Mouse (Mus musculus) neural tube, embryonic 12.5 days (tissue): ENCODE measurements around the gene Pwwp2b. TPM values are rescaled to one million over a fixed set of nuclear protein-coding genes. Genes with fewer than 3 reads are reported as not detected.

Experiments used
- ATAC-seq: fragments of 200-750 bp; cut with Nextera tagmentation; 2 replicates; pipeline ENCODE4 v1.8.0; 2017; ENCODE audit warnings: low read depth, mild to moderate bottlenecking, moderate TSS enrichment, moderate library complexity; ENCODE audit not compliant: low FRiP score
- H3K27ac ChIP-seq: fragments of 300-500 bp; sonication (generic); 2 replicates; pipeline ENCODE4 v1.5.1; 2016
- H3K27me3 ChIP-seq: fragments of 300-500 bp; sonication (generic); replicated peaks from 2 replicates; pipeline ENCODE4 v1.6.1; 2016; ENCODE audit warnings: mild to moderate bottlenecking
- H3K36me3 ChIP-seq: fragments of 300-500 bp; sonication (generic); 2 replicates; pipeline ENCODE4 v1.6.1; 2016; ENCODE audit warnings: mild to moderate bottlenecking
- H3K4me1 ChIP-seq: fragments of 300-500 bp; sonication (generic); 2 replicates; pipeline ENCODE4 v1.6.1; 2016
- H3K4me2 ChIP-seq: fragments of 300-500 bp; sonication (generic); replicated peaks from 2 replicates; pipeline ENCODE4 v1.6.1; 2016; ENCODE audit warnings: mild to moderate bottlenecking
- H3K4me3 ChIP-seq: fragments of 300-500 bp; sonication (generic); 2 replicates; pipeline ENCODE4 v1.5.1; 2016
- H3K9ac ChIP-seq: fragments of 300-500 bp; sonication (generic); 2 replicates; pipeline ENCODE4 v1.6.1; 2016; ENCODE audit warnings: mild to moderate bottlenecking
- H3K9me3 ChIP-seq: fragments of 300-500 bp; sonication (generic); 2 replicates; pipeline ENCODE4 v1.6.1; 2016; ENCODE audit warnings: mild to moderate bottlenecking
- WGBS: fragments of 180-500 bp; shearing (Covaris S2); methylation state at CpG from one replicate; pipeline ENCODE4 v1.1.7; 2016; 5-methylcytosine and 5-hydroxymethylcytosine counted together
- polyA plus RNA-seq: library from polyadenylated mRNA; unstranded; fragments of >200 nt; fragmentation: Nextera tagmentation; extraction: Ambion mirVana; gene quantifications from 2 replicates; pipeline ENCODE4 v1.2.1, GENCODE M21; 2016

The Pwwp2b gene
- polyA plus RNA-seq, 1 experiment from 2014 or later: 4.9 TPM

GRCm38 (mm10) chr7:139270738-139271137 is 22.5 kb downstream of the Pwwp2b start:
- no peaks in the 10 kb centered on the region for H3K27me3 ChIP-seq
- no peaks in the 10 kb centered on the region for H3K36me3 ChIP-seq

GRCm38 (mm10) chr7:139271871-139272270 is 23.6 kb downstream of the Pwwp2b start:
- Histone ChIP-seq H3K9me3 (no peaks in the 10 kb centered on the region), H3K36me3 (no peaks in the 10 kb centered on the region), H3K27me3 (no peaks in the 10 kb centered on the region), H3K4me1 (peaks cover 14% of the 10 kb centered on the region), H3K4me3 (no peak overlapping the region), H3K9ac (no peak overlapping the region), H3K27ac (no peak overlapping the region), H3K4me2 (no peak overlapping the region)
- WGBS: 85% methylated on average over 5 of the region's 5 CpGs
- ATAC-seq: no peak

More at GRCm38 (mm10) chr7:139270738-139271137, 22.5 kb downstream of the Pwwp2b start:
- Histone ChIP-seq H3K27ac (no peak overlapping the region), H3K9me3 (no peaks in the 10 kb centered on the region), H3K9ac (no peak overlapping the region), H3K4me2 (no peak overlapping the region), H3K4me1 (peaks cover 14% of the 10 kb centered on the region), H3K4me3 (no peak overlapping the region)
- no peak for ATAC-seq
- 78% methylated on average over 1 of the region's 1 CpGs for WGBS

- H3K27ac ChIP-seq: no peak overlapping the region
- WGBS: 52% methylated on average over 1 of the region's 1 CpGs
Observed at GRCm38 (mm10) chr7:139272639-139273396, 24.5 kb downstream of the Pwwp2b start.

GRCm38 (mm10) chr7:139273397-139273719 is 25.1 kb downstream of the Pwwp2b start:
- 63% methylated on average over 2 of the region's 2 CpGs for WGBS
- H3K36me3 ChIP-seq: no peaks in the 10 kb centered on the region
- no peaks in the 10 kb centered on the region for H3K27me3 ChIP-seq
- no peak for ATAC-seq
- H3K27ac ChIP-seq: no peak overlapping the region
- no peak overlapping the region for H3K4me2 ChIP-seq
- H3K4me3 ChIP-seq: no peak overlapping the region
- peaks cover 14% of the 10 kb centered on the region for H3K4me1 ChIP-seq
- H3K9ac ChIP-seq: no peak overlapping the region
- no peaks in the 10 kb centered on the region for H3K9me3 ChIP-seq

More at GRCm38 (mm10) chr7:139272639-139273396, 24.5 kb downstream of the Pwwp2b start:
- Histone ChIP-seq H3K27me3 (no peaks in the 10 kb centered on the region), H3K4me2 (no peak overlapping the region), H3K4me3 (no peak overlapping the region), H3K36me3 (no peaks in the 10 kb centered on the region), H3K4me1 (peaks cover 14% of the 10 kb centered on the region), H3K9ac (no peak overlapping the region), H3K9me3 (no peaks in the 10 kb centered on the region)
- no peak for ATAC-seq

GRCm38 (mm10) chr7:139275586-139275985 is 27.3 kb downstream of the Pwwp2b start:
- H3K9ac ChIP-seq: no peak overlapping the region
- H3K27ac ChIP-seq: no peak overlapping the region
- no peak overlapping the region for H3K4me2 ChIP-seq
- ATAC-seq: no peak
- H3K27me3 ChIP-seq: no peaks in the 10 kb centered on the region
- H3K36me3 ChIP-seq: no peaks in the 10 kb centered on the region
- 71% methylated on average over 10 of the region's 10 CpGs for WGBS
- H3K4me3 ChIP-seq: no peak overlapping the region
- peaks cover 14% of the 10 kb centered on the region for H3K4me1 ChIP-seq
- H3K9me3 ChIP-seq: no peaks in the 10 kb centered on the region

GRCm38 (mm10) chr7:139276150-139276549 is 27.9 kb downstream of the Pwwp2b start:
- no peak overlapping the region for H3K4me3 ChIP-seq
- H3K4me2 ChIP-seq: no peak overlapping the region
- H3K27me3 ChIP-seq: no peaks in the 10 kb centered on the region
- H3K4me1 ChIP-seq: peaks cover 16% of the 10 kb centered on the region
- no peaks in the 10 kb centered on the region for H3K9me3 ChIP-seq
- ATAC-seq: no peak
- no peak overlapping the region for H3K27ac ChIP-seq
- WGBS: 89% methylated on average over 10 of the region's 10 CpGs
- H3K9ac ChIP-seq: no peak overlapping the region
- no peaks in the 10 kb centered on the region for H3K36me3 ChIP-seq

- ATAC-seq: no peak
- 89% methylated on average over 7 of the region's 7 CpGs for WGBS
- Histone ChIP-seq H3K9me3 (no peaks in the 10 kb centered on the region), H3K4me3 (no peak overlapping the region), H3K36me3 (no peaks in the 10 kb centered on the region), H3K4me2 (no peak overlapping the region), H3K27ac (no peak overlapping the region), H3K9ac (no peak overlapping the region), H3K27me3 (no peaks in the 10 kb centered on the region), H3K4me1 (peaks cover 15% of the 10 kb centered on the region)
Observed at GRCm38 (mm10) chr7:139277536-139277935, 29.3 kb downstream of the Pwwp2b start.

- H3K4me1 ChIP-seq: 0 out of 2 replicates have a peak, but pooled peaks cover 5% of the 10 kb centered on the region
- 83% methylated on average over 5 of the region's 5 CpGs for WGBS
- no peaks in the 10 kb centered on the region for H3K36me3 ChIP-seq
- H3K27ac ChIP-seq: no peak overlapping the region
- H3K9ac ChIP-seq: no peak overlapping the region
- H3K4me2 ChIP-seq: no peak overlapping the region
- ATAC-seq: no peak
- no peaks in the 10 kb centered on the region for H3K27me3 ChIP-seq
- no peaks in the 10 kb centered on the region for H3K9me3 ChIP-seq
- no peak overlapping the region for H3K4me3 ChIP-seq
Observed at GRCm38 (mm10) chr7:139279571-139279970, 31.3 kb downstream of the Pwwp2b start.

GRCm38 (mm10) chr7:139280044-139280443 is 31.8 kb downstream of the Pwwp2b start:
- H3K27ac ChIP-seq: no peak overlapping the region
- no peak overlapping the region for H3K4me3 ChIP-seq
- H3K4me1 ChIP-seq: 0 out of 2 replicates have a peak, but pooled peaks cover 5% of the 10 kb centered on the region
- H3K9me3 ChIP-seq: no peaks in the 10 kb centered on the region
- WGBS: 84% methylated on average over 1 of the region's 1 CpGs
- H3K36me3 ChIP-seq: no peaks in the 10 kb centered on the region
- no peak for ATAC-seq
- H3K27me3 ChIP-seq: no peaks in the 10 kb centered on the region
- no peak overlapping the region for H3K9ac ChIP-seq
- no peak overlapping the region for H3K4me2 ChIP-seq

GRCm38 (mm10) chr7:139281195-139281594 is 32.9 kb downstream of the Pwwp2b start:
- H3K4me2 ChIP-seq: no peak overlapping the region
- H3K4me1 ChIP-seq: 0 out of 2 replicates have a peak, but pooled peaks cover 5% of the 10 kb centered on the region
- no peaks in the 10 kb centered on the region for H3K27me3 ChIP-seq
- no peaks in the 10 kb centered on the region for H3K9me3 ChIP-seq
- H3K36me3 ChIP-seq: no peaks in the 10 kb centered on the region
- ATAC-seq: no peak
- no peak overlapping the region for H3K4me3 ChIP-seq
- H3K9ac ChIP-seq: no peak overlapping the region
- no peak overlapping the region for H3K27ac ChIP-seq
- 36% methylated on average over 2 of the region's 2 CpGs for WGBS

- 70% methylated on average over 3 of the region's 3 CpGs for WGBS
- Histone ChIP-seq H3K27me3 (no peaks in the 10 kb centered on the region), H3K9ac (no peak overlapping the region), H3K4me1 (0 out of 2 replicates have a peak, but pooled peaks cover 5% of the 10 kb centered on the region), H3K4me2 (no peak overlapping the region), H3K36me3 (no peaks in the 10 kb centered on the region), H3K27ac (no peak overlapping the region), H3K4me3 (no peak overlapping the region), H3K9me3 (no peaks in the 10 kb centered on the region)
- ATAC-seq: no peak
Observed at GRCm38 (mm10) chr7:139282037-139282436, 33.8 kb downstream of the Pwwp2b start.

GRCm38 (mm10) chr7:139285295-139285943 is 37.1 kb downstream of the Pwwp2b start:
- H3K27ac ChIP-seq: no peak overlapping the region
- WGBS: 78% methylated on average over 16 of the region's 16 CpGs
- H3K4me3 ChIP-seq: no peak overlapping the region
- H3K9me3 ChIP-seq: no peaks in the 10 kb centered on the region
- no peaks in the 10 kb centered on the region for H3K27me3 ChIP-seq
- H3K36me3 ChIP-seq: no peaks in the 10 kb centered on the region
- 0 out of 2 replicates have a peak, but pooled peaks cover 5% of the 10 kb centered on the region for H3K4me1 ChIP-seq
- ATAC-seq: no peak
- no peak overlapping the region for H3K4me2 ChIP-seq
- no peak overlapping the region for H3K9ac ChIP-seq
